Mouse (Mus musculus) bone marrow, adult 2 months (tissue): ENCODE measurements around the gene Ankrd49.

Experiments used
- CTCF ChIP-seq: fragments of 200-500 bp; IDR thresholded peaks from 2 replicates; pipeline ENCODE4 v1.5.1; 2011; ENCODE audit warnings: low read length, control low read depth; ENCODE audit not compliant: control insufficient read depth, insufficient read depth
- POLR2A ChIP-seq: fragments of 200-500 bp; IDR thresholded peaks from 2 replicates; pipeline ENCODE4 v1.6.1; 2011; ENCODE audit warnings: low read depth, mild to moderate bottlenecking, control low read depth, low read length, borderline replicate concordance; ENCODE audit not compliant: control insufficient read depth

DNA sequence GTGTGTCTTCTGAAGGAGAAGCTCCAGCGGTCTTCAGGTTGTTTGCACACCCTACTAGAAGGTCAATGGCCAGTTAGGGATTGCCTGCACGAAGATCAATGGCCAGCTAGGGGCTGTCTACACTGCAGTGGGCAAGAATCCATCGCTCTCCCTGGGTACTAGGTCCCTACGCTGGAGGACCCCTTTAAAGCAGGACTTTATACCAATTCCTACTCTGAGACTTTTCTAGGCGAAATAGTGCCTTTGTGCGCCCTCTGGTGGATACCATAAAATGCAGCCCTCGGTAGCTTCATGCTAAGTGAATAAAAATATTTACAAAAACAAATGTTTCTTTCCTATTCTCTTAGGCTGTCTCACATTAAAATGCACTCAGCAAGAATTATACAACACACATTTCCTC, 19.9 kb downstream of the Ankrd49 start:
- TF ChIP-seq POLR2A: no peak
- no peak for TF ChIP-seq CTCF
